Mouse (Mus musculus) forebrain, embryonic 16.5 days (tissue): ENCODE results near the gene Focad. TPM values are rescaled to one million over a fixed set of nuclear protein-coding genes. Genes with fewer than 3 reads are reported as not detected.

Experiments
- ATAC-seq: fragments of 200-750 bp; cut with Nextera tagmentation; 2 replicates; pipeline ENCODE4 v1.8.0; 2017; ENCODE audit warnings: mild to moderate bottlenecking, moderate library complexity
- H3K27ac ChIP-seq: fragments of 300-500 bp; sonication (generic); 2 replicates; pipeline ENCODE4 v1.5.1; 2014; ENCODE audit warnings: low read length, control low read depth
- H3K27me3 ChIP-seq: fragments of 300-500 bp; sonication (generic); replicated peaks from 2 replicates; pipeline ENCODE4 v1.6.1; 2014; ENCODE audit warnings: low read length; ENCODE audit not compliant: control insufficient read depth, insufficient read depth
- H3K36me3 ChIP-seq: fragments of 300-500 bp; sonication (generic); 2 replicates; pipeline ENCODE4 v1.6.1; 2014; ENCODE audit not compliant: control insufficient read depth, insufficient read depth
- H3K4me1 ChIP-seq: fragments of 300-500 bp; sonication (generic); replicated peaks from 2 replicates; pipeline ENCODE4 v1.6.1; 2014; ENCODE audit warnings: low read length; ENCODE audit not compliant: control insufficient read depth, insufficient read depth
- H3K4me2 ChIP-seq: fragments of 300-500 bp; sonication (generic); 2 replicates; pipeline ENCODE4 v1.6.1; 2014; ENCODE audit warnings: mild to moderate bottlenecking, low read length, control low read depth
- H3K4me3 ChIP-seq: fragments of 300-500 bp; sonication (generic); replicated peaks from 2 replicates; pipeline ENCODE4 v1.5.1; 2014; ENCODE audit warnings: mild to moderate bottlenecking, low read length, control low read depth
- H3K9ac ChIP-seq: fragments of 300-500 bp; sonication (generic); replicated peaks from 2 replicates; pipeline ENCODE4 v1.6.1; 2014; ENCODE audit warnings: low read depth, low read length, control low read depth
- H3K9me3 ChIP-seq: fragments of 300-500 bp; sonication (generic); 2 replicates; pipeline ENCODE4 v1.6.1; 2016; ENCODE audit warnings: low read length; ENCODE audit not compliant: control insufficient read depth
- WGBS: fragments of 180-500 bp; shearing (Covaris S2); extraction: QIAGEN DNeasy Blood & Tissue Kit; methylation state at CpG from one replicate; pipeline ENCODE4 v1.1.7; 2014; 5-methylcytosine and 5-hydroxymethylcytosine counted together
- polyA plus RNA-seq: library from polyadenylated mRNA; unstranded; fragments of >200 nt; fragmentation: Nextera tagmentation; extraction: Ambion mirVana; gene quantifications from 2 replicates; pipeline ENCODE4 v1.2.1, GENCODE M21; 2015

The Focad gene
- polyA plus RNA-seq, 1 experiment from 2014 or later: 21.1 TPM

- no peak overlapping the region for H3K27ac ChIP-seq
- no peak overlapping the region for H3K4me2 ChIP-seq
- no peaks in the 10 kb centered on the region for H3K27me3 ChIP-seq
- H3K9ac ChIP-seq: no peak overlapping the region
- H3K4me3 ChIP-seq: no peak overlapping the region
- H3K36me3 ChIP-seq: no peaks in the 10 kb centered on the region
- WGBS: 14% methylated on average over 2 of the region's 2 CpGs
- H3K9me3 ChIP-seq: no peaks in the 10 kb centered on the region
- peaks cover 10% of the 10 kb centered on the region for H3K4me1 ChIP-seq
- no peak for ATAC-seq
Observed at GRCm38 (mm10) chr4:88336753-88337152, 242.3 kb downstream of the Focad start.

GRCm38 (mm10) chr4:88337365-88337764 is 242.9 kb downstream of the Focad start:
- no peaks in the 10 kb centered on the region for H3K27me3 ChIP-seq
- no peak overlapping the region for H3K4me2 ChIP-seq
- H3K9ac ChIP-seq: no peak overlapping the region
- no peaks in the 10 kb centered on the region for H3K36me3 ChIP-seq
- H3K4me3 ChIP-seq: no peak overlapping the region
- H3K4me1 ChIP-seq: peaks cover 10% of the 10 kb centered on the region
- no peak for ATAC-seq
- no peaks in the 10 kb centered on the region for H3K9me3 ChIP-seq
- WGBS: 55% methylated on average over 2 of the region's 2 CpGs
- no peak overlapping the region for H3K27ac ChIP-seq

- H3K27me3 ChIP-seq: no peaks in the 10 kb centered on the region
- no peaks in the 10 kb centered on the region for H3K9me3 ChIP-seq
- WGBS: 12% methylated on average over 5 of the region's 5 CpGs
- no peaks in the 10 kb centered on the region for H3K36me3 ChIP-seq
- H3K27ac ChIP-seq: no peak overlapping the region
- peak; percentile 92 for ATAC-seq
- peaks cover 10% of the 10 kb centered on the region for H3K4me1 ChIP-seq
- no peak overlapping the region for H3K4me2 ChIP-seq
- H3K9ac ChIP-seq: no peak overlapping the region
- H3K4me3 ChIP-seq: no peak overlapping the region
Observed at GRCm38 (mm10) chr4:88338130-88338529, 243.7 kb downstream of the Focad start.

- no peaks in the 10 kb centered on the region for H3K9me3 ChIP-seq
- ATAC-seq: peak; percentile 79
- no peak overlapping the region; the same call in 1 of the 2 replicates for H3K9ac ChIP-seq
- peak overlapping the region; percentile 38 for H3K4me2 ChIP-seq
- 47% methylated on average over 11 of the region's 11 CpGs for WGBS
- H3K4me1 ChIP-seq: peaks cover 14% of the 10 kb centered on the region
- no peaks in the 10 kb centered on the region for H3K36me3 ChIP-seq
- peak overlapping the region; percentile 25 for H3K27ac ChIP-seq
- no peaks in the 10 kb centered on the region for H3K27me3 ChIP-seq
- no peak overlapping the region for H3K4me3 ChIP-seq
Observed at GRCm38 (mm10) chr4:88344468-88344867, 250.0 kb downstream of the Focad start.

- Histone ChIP-seq H3K4me2 (no peak overlapping the region), H3K27me3 (no peaks in the 10 kb centered on the region), H3K4me3 (no peak overlapping the region), H3K36me3 (no peaks in the 10 kb centered on the region), H3K9me3 (no peaks in the 10 kb centered on the region), H3K27ac (no peak overlapping the region; the same call in 1 of the 2 replicates), H3K4me1 (peaks cover 14% of the 10 kb centered on the region), H3K9ac (no peak overlapping the region)
- 35% methylated on average over 4 of the region's 4 CpGs for WGBS
- peak; percentile 45 for ATAC-seq
Observed at GRCm38 (mm10) chr4:88345065-88345464, 250.6 kb downstream of the Focad start.

GRCm38 (mm10) chr4:88345938-88346337 is 251.5 kb downstream of the Focad start:
- no peak overlapping the region for H3K27ac ChIP-seq
- WGBS: 57% methylated on average over 8 of the region's 8 CpGs
- no peak for ATAC-seq

GRCm38 (mm10) chr4:88350910-88351309 is 256.5 kb downstream of the Focad start:
- Histone ChIP-seq H3K4me3 (no peak overlapping the region), H3K36me3 (no peaks in the 10 kb centered on the region), H3K9ac (0 out of 2 replicates have a peak overlapping the region, but pooled peaks have one; percentile 32), H3K27me3 (no peaks in the 10 kb centered on the region), H3K4me2 (no peak overlapping the region), H3K27ac (no peak overlapping the region), H3K9me3 (no peaks in the 10 kb centered on the region), H3K4me1 (0 out of 2 replicates have a peak, but pooled peaks cover 4% of the 10 kb centered on the region)
- peak; percentile 91 for ATAC-seq
- WGBS: 2% methylated on average over 4 of the region's 4 CpGs

More at GRCm38 (mm10) chr4:88345938-88346337, 251.5 kb downstream of the Focad start:
- Histone ChIP-seq H3K9ac (no peak overlapping the region), H3K4me1 (peaks cover 16% of the 10 kb centered on the region), H3K27me3 (no peaks in the 10 kb centered on the region), H3K4me2 (no peak overlapping the region), H3K4me3 (no peak overlapping the region), H3K9me3 (no peaks in the 10 kb centered on the region), H3K36me3 (no peaks in the 10 kb centered on the region)

- Histone ChIP-seq H3K4me2 (no peak overlapping the region), H3K27ac (no peak overlapping the region), H3K9ac (no peak overlapping the region), H3K36me3 (peaks cover 6% of the 10 kb centered on the region; the same call in 1 of the 2 replicates), H3K4me3 (no peak overlapping the region), H3K4me1 (no peaks in the 10 kb centered on the region), H3K9me3 (no peaks in the 10 kb centered on the region), H3K27me3 (no peaks in the 10 kb centered on the region)
- WGBS: 68% methylated on average over 2 of the region's 2 CpGs
- no peak for ATAC-seq
Observed at GRCm38 (mm10) chr4:88356652-88357051, 262.2 kb downstream of the Focad start.

- H3K9me3 ChIP-seq: no peaks in the 10 kb centered on the region
- H3K36me3 ChIP-seq: peaks cover 6% of the 10 kb centered on the region; the same call in 1 of the 2 replicates
- H3K4me1 ChIP-seq: no peaks in the 10 kb centered on the region
- H3K9ac ChIP-seq: no peak overlapping the region
- ATAC-seq: no peak
- H3K4me3 ChIP-seq: no peak overlapping the region
- no peak overlapping the region for H3K4me2 ChIP-seq
- H3K27me3 ChIP-seq: no peaks in the 10 kb centered on the region
- WGBS: 90% methylated on average over 3 of the region's 3 CpGs
- no peak overlapping the region for H3K27ac ChIP-seq
Observed at GRCm38 (mm10) chr4:88357431-88357830, 263.0 kb downstream of the Focad start.

GRCm38 (mm10) chr4:88369951-88370350 is 275.5 kb downstream of the Focad start:
- H3K4me2 ChIP-seq: no peak overlapping the region
- no peak for ATAC-seq
- no peaks in the 10 kb centered on the region for H3K36me3 ChIP-seq
- no peaks in the 10 kb centered on the region for H3K9me3 ChIP-seq
- H3K27ac ChIP-seq: no peak overlapping the region
- H3K4me1 ChIP-seq: peaks cover 7% of the 10 kb centered on the region
- no peak overlapping the region for H3K9ac ChIP-seq
- H3K4me3 ChIP-seq: no peak overlapping the region
- H3K27me3 ChIP-seq: no peaks in the 10 kb centered on the region
- WGBS: 93% methylated on average over 6 of the region's 6 CpGs
